Mouse (Mus musculus): ENCODE data around the gene Lhfp. TPM values are rescaled to one million over a fixed set of nuclear protein-coding genes. Genes with fewer than 3 reads are reported as not detected.

Gene Lhfp
- polyA plus RNA-seq, 1 experiment from 2014 or later, result 34.9 TPM

DNA sequence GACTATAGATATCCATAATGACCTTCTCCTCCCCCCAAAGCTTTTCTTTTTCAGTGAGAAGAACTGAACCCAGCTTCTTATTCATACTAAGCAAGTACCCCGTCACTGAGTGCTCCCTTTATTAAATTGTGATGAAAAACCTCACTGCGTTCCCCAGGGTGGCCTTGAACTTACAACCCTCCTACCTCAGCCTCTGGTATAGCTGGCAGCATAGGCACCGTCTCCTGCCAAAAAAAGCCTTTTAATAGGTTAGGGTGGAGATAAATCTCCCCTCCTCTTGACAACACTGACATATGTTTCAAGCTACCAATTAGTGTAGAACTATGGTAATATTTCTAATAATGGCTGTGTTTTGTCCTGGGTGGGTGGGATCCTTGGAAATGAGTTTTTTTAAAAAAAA lies 33.4 kb downstream of the Lhfp start:
- Histone ChIP-seq H3K4me3 (ENCODE audit: low read depth, low read length) (no peak overlapping the region), H3K4me2 (ENCODE audit: low read depth, low read length) (no peak overlapping the region), H3K9me3 (ENCODE audit: control insufficient read depth, low read length) (no peaks in the 10 kb centered on the region), H3K36me3 (ENCODE audit: control insufficient read depth, insufficient read depth, low read length) (no peaks in the 10 kb centered on the region), H3K27ac (ENCODE audit: low read depth, low read length) (no peak overlapping the region), H3K27me3 (ENCODE audit: control insufficient read depth, insufficient read depth, low read length) (no peaks in the 10 kb centered on the region), H3K4me1 (ENCODE audit: control insufficient read depth, insufficient read depth, low read length) (no peaks in the 10 kb centered on the region; the same call in 1 of the 2 replicates), H3K9ac (replicated peaks; ENCODE audit: low read depth, low read length) (no peak overlapping the region)
- no peak for ATAC-seq (ENCODE audit: low read depth)
- WGBS, result 65% methylated on average over 3 of the region's 3 CpGs

DNA sequence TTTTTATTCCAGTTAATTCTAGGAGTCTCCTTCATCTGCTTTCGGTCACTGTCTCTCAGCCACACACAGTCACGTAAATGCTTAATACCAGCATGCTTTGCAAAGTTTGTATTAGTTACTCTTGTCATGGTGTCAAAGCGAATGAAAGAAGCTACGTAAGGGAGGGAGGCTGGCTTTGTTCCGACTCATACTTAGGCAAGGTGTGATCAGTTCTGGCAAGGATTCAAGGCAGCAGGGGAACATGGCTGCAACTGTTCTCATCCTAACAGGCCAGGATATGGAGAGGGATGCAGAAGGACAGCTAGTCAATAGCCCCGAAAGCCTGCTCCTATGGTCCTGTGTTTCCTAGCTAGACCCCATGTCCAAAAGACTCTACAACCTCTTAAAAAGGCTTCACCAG lies 39.0 kb downstream of the Lhfp start:
- Histone ChIP-seq H3K9me3 (ENCODE audit: control insufficient read depth, low read length) (no peaks in the 10 kb centered on the region), H3K27ac (ENCODE audit: low read depth, low read length) (no peak overlapping the region), H3K4me1 (ENCODE audit: control insufficient read depth, insufficient read depth, low read length) (no peaks in the 10 kb centered on the region), H3K27me3 (ENCODE audit: control insufficient read depth, insufficient read depth, low read length) (no peaks in the 10 kb centered on the region), H3K9ac (replicated peaks; ENCODE audit: low read depth, low read length) (no peak overlapping the region), H3K36me3 (ENCODE audit: control insufficient read depth, insufficient read depth, low read length) (no peaks in the 10 kb centered on the region), H3K4me2 (ENCODE audit: low read depth, low read length) (no peak overlapping the region), H3K4me3 (ENCODE audit: low read depth, low read length) (no peak overlapping the region)
- 93% methylated on average over 6 of the region's 6 CpGs for WGBS
- ATAC-seq (ENCODE audit: low read depth), result no peak

GRCm38 (mm10) chr3:53080710-53081109 lies 39.4 kb downstream of the Lhfp start:
- Histone ChIP-seq H3K9ac (replicated peaks; ENCODE audit: low read depth, low read length) (no peak overlapping the region), H3K4me1 (ENCODE audit: control insufficient read depth, insufficient read depth, low read length) (no peaks in the 10 kb centered on the region), H3K9me3 (ENCODE audit: control insufficient read depth, low read length) (no peaks in the 10 kb centered on the region), H3K4me3 (ENCODE audit: low read depth, low read length) (no peak overlapping the region), H3K4me2 (ENCODE audit: low read depth, low read length) (no peak overlapping the region), H3K36me3 (ENCODE audit: control insufficient read depth, insufficient read depth, low read length) (no peaks in the 10 kb centered on the region), H3K27me3 (ENCODE audit: control insufficient read depth, insufficient read depth, low read length) (no peaks in the 10 kb centered on the region), H3K27ac (ENCODE audit: low read depth, low read length) (no peak overlapping the region)
- 93% methylated on average over 8 of the region's 8 CpGs for WGBS
- no peak for ATAC-seq (ENCODE audit: low read depth)

DNA sequence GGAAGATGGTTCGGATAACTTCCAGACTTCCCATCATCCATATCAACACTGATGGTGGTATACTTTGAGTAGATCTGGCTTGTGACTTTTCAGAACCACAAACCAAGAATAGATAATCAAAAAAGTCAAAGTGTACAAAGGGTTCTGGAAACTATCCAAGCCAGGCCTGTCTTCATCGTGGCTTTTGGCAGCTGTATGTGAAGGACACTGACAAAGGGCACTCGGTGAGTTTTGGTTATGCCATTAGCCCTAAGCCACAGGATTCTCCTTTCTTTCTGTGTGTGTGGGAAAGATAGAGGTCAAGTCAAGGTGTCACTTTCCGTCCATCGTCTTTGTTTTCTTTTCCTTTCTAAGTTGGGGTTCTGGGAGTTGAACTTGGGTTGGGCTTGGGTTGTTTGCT lies 42.4 kb downstream of the Lhfp start:
- Histone ChIP-seq H3K4me1 (ENCODE audit: control insufficient read depth, insufficient read depth, low read length) (peaks cover 8% of the 10 kb centered on the region; the same call in 1 of the 2 replicates), H3K9me3 (ENCODE audit: control insufficient read depth, low read length) (no peaks in the 10 kb centered on the region), H3K36me3 (ENCODE audit: control insufficient read depth, insufficient read depth, low read length) (no peaks in the 10 kb centered on the region), H3K9ac (replicated peaks; ENCODE audit: low read depth, low read length) (no peak overlapping the region), H3K4me3 (ENCODE audit: low read depth, low read length) (no peak overlapping the region), H3K27ac (ENCODE audit: low read depth, low read length) (no peak overlapping the region), H3K27me3 (ENCODE audit: control insufficient read depth, insufficient read depth, low read length) (no peaks in the 10 kb centered on the region), H3K4me2 (ENCODE audit: low read depth, low read length) (no peak overlapping the region)
- no peak for ATAC-seq (ENCODE audit: low read depth)
- WGBS, result 85% methylated on average over 5 of the region's 5 CpGs

DNA sequence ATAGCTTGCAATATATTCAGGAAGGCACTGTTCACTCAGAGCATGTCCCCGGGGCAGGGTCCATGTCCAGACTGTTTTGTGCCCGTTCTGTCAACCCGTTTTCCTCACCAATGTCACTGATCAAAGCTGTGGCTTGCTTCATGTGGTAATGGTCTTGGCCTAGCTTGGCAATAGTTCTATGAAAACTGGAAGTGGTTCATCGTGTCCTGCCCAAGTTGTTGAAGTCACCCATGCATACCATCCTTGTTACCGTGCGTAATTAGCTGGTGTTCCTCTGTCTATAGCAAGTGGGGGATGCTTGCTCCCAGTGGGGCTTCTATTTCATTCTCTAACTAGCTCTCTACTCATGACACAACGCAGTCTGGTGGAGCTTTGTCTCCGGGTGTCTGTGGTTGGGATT lies 43.5 kb downstream of the Lhfp start:
- H3K9me3 ChIP-seq (ENCODE audit: control insufficient read depth, low read length), result no peaks in the 10 kb centered on the region
- no peak overlapping the region for H3K9ac ChIP-seq (replicated peaks; ENCODE audit: low read depth, low read length)
- no peak overlapping the region for H3K4me2 ChIP-seq (ENCODE audit: low read depth, low read length)
- H3K27ac ChIP-seq (ENCODE audit: low read depth, low read length), result no peak overlapping the region
- H3K4me3 ChIP-seq (ENCODE audit: low read depth, low read length), result no peak overlapping the region
- no peaks in the 10 kb centered on the region for H3K36me3 ChIP-seq (ENCODE audit: control insufficient read depth, insufficient read depth, low read length)
- no peak for ATAC-seq (ENCODE audit: low read depth)
- no peaks in the 10 kb centered on the region for H3K27me3 ChIP-seq (ENCODE audit: control insufficient read depth, insufficient read depth, low read length)
- WGBS, result 93% methylated on average over 8 of the region's 8 CpGs
- H3K4me1 ChIP-seq (ENCODE audit: control insufficient read depth, insufficient read depth, low read length), result peaks cover 8% of the 10 kb centered on the region; the same call in 1 of the 2 replicates

- no peaks in the 10 kb centered on the region for H3K9me3 ChIP-seq (ENCODE audit: control insufficient read depth, low read length)
- no peaks in the 10 kb centered on the region for H3K27me3 ChIP-seq (ENCODE audit: control insufficient read depth, insufficient read depth, low read length)
- no peak overlapping the region for H3K4me2 ChIP-seq (ENCODE audit: low read depth, low read length)
- 73% methylated on average over 7 of the region's 7 CpGs for WGBS
- no peak overlapping the region for H3K4me3 ChIP-seq (ENCODE audit: low read depth, low read length)
- no peak overlapping the region for H3K9ac ChIP-seq (replicated peaks; ENCODE audit: low read depth, low read length)
- H3K36me3 ChIP-seq (ENCODE audit: control insufficient read depth, insufficient read depth, low read length), result no peaks in the 10 kb centered on the region
- no peak overlapping the region for H3K27ac ChIP-seq (ENCODE audit: low read depth, low read length)
- ATAC-seq (ENCODE audit: low read depth), result no peak
- peaks cover 8% of the 10 kb centered on the region; the same call in 1 of the 2 replicates for H3K4me1 ChIP-seq (ENCODE audit: control insufficient read depth, insufficient read depth, low read length)
Observed at GRCm38 (mm10) chr3:53086481-53087155, 45.3 kb downstream of the Lhfp start.

DNA sequence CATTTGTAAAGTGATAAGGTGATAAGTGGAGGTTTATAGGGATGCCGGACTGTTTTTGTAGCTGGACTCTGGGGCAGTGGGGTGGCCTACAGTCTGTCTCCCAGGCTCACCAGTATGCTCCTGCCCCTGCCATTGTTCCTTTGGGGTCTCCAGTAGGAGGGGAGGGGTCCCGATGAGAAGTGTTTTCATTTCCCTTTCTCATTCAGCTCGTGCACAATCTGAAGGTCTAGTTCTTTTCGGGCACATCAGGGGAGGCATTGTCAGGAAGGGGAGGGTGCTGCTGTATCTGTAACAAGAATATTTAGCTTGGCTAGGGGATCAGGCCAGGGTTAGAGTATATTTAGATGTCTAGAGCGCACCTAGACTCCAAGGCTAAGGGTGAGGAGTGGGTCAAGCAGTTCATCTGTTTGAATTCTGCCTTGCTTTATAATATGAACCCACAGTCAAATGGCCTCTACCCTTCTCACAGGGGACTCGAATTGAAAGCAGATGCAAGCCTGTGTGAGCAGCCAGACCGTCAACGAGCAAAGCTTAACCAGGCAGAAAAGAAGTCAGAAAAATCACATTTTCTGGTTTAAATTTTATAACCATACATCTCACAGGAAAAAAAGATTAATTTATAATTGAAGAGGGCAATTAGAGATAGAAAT lies 46.0 kb downstream of the Lhfp start:
- H3K27me3 ChIP-seq (ENCODE audit: control insufficient read depth, insufficient read depth, low read length), result no peaks in the 10 kb centered on the region
- WGBS, result 53% methylated on average over 8 of the region's 8 CpGs
- no peak overlapping the region for H3K9ac ChIP-seq (replicated peaks; ENCODE audit: low read depth, low read length)
- H3K36me3 ChIP-seq (ENCODE audit: control insufficient read depth, insufficient read depth, low read length), result no peaks in the 10 kb centered on the region
- peaks cover 8% of the 10 kb centered on the region; the same call in 1 of the 2 replicates for H3K4me1 ChIP-seq (ENCODE audit: control insufficient read depth, insufficient read depth, low read length)
- no peak overlapping the region for H3K27ac ChIP-seq (ENCODE audit: low read depth, low read length)
- H3K4me2 ChIP-seq (ENCODE audit: low read depth, low read length), result no peak overlapping the region
- H3K9me3 ChIP-seq (ENCODE audit: control insufficient read depth, low read length), result no peaks in the 10 kb centered on the region
- ATAC-seq (ENCODE audit: low read depth), result no peak
- no peak overlapping the region for H3K4me3 ChIP-seq (ENCODE audit: low read depth, low read length)

- no peak for ATAC-seq (ENCODE audit: low read depth)
- Histone ChIP-seq H3K4me2 (ENCODE audit: low read depth, low read length) (no peak overlapping the region), H3K36me3 (ENCODE audit: control insufficient read depth, insufficient read depth, low read length) (no peaks in the 10 kb centered on the region), H3K4me1 (ENCODE audit: control insufficient read depth, insufficient read depth, low read length) (peaks cover 8% of the 10 kb centered on the region; the same call in 1 of the 2 replicates), H3K9ac (replicated peaks; ENCODE audit: low read depth, low read length) (no peak overlapping the region), H3K9me3 (ENCODE audit: control insufficient read depth, low read length) (no peaks in the 10 kb centered on the region), H3K27me3 (ENCODE audit: control insufficient read depth, insufficient read depth, low read length) (no peaks in the 10 kb centered on the region), H3K4me3 (ENCODE audit: low read depth, low read length) (no peak overlapping the region), H3K27ac (ENCODE audit: low read depth, low read length) (no peak overlapping the region)
- 89% methylated on average over 2 of the region's 2 CpGs for WGBS
Observed at GRCm38 (mm10) chr3:53089921-53090320, 48.6 kb downstream of the Lhfp start.

GRCm38 (mm10) chr3:53100210-53100609 lies 58.9 kb downstream of the Lhfp start:
- no peaks in the 10 kb centered on the region for H3K9me3 ChIP-seq (ENCODE audit: control insufficient read depth, low read length)
- no peak overlapping the region for H3K27ac ChIP-seq (ENCODE audit: low read depth, low read length)
- ATAC-seq (ENCODE audit: low read depth), result no peak
- no peaks in the 10 kb centered on the region for H3K27me3 ChIP-seq (ENCODE audit: control insufficient read depth, insufficient read depth, low read length)
- no peak overlapping the region for H3K4me2 ChIP-seq (ENCODE audit: low read depth, low read length)
- peaks cover 24% of the 10 kb centered on the region for H3K4me1 ChIP-seq (ENCODE audit: control insufficient read depth, insufficient read depth, low read length)
- 89% methylated on average over 3 of the region's 3 CpGs for WGBS
- no peaks in the 10 kb centered on the region for H3K36me3 ChIP-seq (ENCODE audit: control insufficient read depth, insufficient read depth, low read length)
- H3K4me3 ChIP-seq (ENCODE audit: low read depth, low read length), result no peak overlapping the region
- no peak overlapping the region for H3K9ac ChIP-seq (replicated peaks; ENCODE audit: low read depth, low read length)
